Mouse (Mus musculus): ENCODE results near the gene Kcnb1.

DNA sequence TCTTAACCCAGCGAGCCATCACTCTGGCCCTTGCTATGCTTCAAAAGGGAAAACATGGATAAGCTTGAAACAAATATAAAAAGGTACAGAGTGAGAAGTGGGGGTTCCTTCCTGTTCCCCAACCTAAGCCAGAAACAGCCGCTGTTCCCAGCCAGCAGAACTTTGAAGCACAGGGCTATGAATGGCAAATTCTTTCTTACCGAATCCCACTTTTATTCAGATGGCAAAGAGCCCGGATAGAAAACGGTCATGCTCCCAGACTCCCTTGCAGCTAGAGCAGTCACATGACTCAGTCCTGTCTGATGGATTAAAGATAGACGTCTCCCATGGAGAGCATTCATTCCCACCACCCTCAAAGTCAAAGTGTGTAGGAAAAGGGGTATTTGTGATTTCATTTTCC lies 39.1 kb downstream of the Kcnb1 start:
- TF ChIP-seq CTCF (IDR thresholded peaks at IDR 0.05; ENCODE audit: low read depth) (no peak), EP300 (IDR thresholded peaks at IDR 0.05; ENCODE audit: low read depth) (no peak)
